Mouse (Mus musculus): Measurements from ENCODE around the gene Pfkfb2.

DNA sequence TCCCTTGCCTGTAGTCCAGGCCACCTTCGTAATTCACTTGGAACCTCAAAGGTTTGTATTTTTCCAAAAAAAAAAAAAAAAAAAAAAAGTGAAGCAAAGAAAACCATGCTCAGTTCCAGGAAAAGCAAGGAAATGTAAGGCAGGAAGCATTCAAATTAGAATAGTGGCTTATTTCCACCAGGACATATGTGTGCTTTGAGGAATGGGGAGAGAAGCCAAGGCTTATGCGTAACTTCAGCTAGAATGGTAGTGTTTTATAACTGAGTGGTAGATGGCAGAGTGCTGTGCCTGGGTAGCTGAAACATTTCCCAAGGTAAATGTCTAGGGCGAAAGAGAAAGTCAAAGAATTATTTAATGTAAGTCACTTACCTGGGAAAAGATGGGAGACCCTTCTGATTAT is 345 bp downstream of the Pfkfb2 start:
- no peak for TF ChIP-seq CTCF (IDR thresholded peaks at IDR 0.05; ENCODE audit: control insufficient read depth, insufficient read depth, insufficient read length)
- no peak for TF ChIP-seq USF1 (IDR thresholded peaks at IDR 0.05; ENCODE audit: low read depth)

All from C2C12 (cell line).